Mouse (Mus musculus) regulatory T cell (primary cell): ENCODE measurements around the gene Zkscan17.

Experiments used
- in situ Hi-C: fragments of 300-600 bp; cut with MboI, MseI; formaldehyde crosslinking; loops from one replicate; pipeline ENCODE4 v1.15.1; 2025; ENCODE audit warnings: high pct_unique_total_duplicates

Zkscan17 gene

DNA sequence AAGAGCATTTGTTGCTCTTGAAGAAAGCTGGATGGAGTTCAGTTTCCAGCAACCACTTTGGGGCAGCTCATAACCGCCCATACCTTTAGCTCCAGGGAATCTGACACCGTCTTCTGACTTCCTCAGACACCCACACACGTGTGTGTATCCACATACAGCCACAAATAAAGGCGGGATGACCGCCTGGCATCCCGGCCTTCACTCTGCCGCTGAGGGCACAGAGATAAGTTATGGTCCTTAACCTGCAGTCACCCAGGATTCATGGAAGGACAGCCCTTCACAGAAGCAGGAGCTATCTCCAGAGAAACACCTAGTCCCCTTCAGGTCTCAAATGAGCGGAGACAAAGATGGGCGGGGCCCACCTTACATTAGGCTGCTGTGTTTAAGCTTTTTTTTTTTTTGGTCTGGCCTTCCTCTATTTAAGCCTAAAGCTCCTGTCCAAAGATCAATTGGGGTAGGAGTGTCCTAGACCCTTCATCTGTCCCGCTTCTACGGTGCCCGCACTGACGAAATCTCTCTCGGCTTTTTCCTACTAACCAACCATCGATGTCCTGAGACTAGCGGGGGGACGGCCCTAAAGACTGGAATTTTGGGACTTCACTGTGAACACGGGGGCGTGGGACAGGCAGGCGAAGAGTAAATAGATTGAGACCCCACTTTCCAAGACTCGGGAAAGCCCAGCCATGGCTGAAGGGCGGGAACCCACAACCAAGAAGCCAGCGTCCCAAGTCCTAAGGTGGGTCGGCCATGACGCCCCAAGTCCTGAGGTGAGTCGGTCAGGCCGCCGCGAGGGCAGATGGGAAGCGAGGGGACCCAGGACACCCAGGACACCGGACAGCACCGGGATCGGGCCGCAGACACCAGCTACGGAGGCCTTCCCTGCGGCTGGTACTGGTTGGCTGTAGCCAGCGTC, 54.9 kb downstream of the Zkscan17 start:
- in situ Hi-C loops = no loop called here

DNA sequence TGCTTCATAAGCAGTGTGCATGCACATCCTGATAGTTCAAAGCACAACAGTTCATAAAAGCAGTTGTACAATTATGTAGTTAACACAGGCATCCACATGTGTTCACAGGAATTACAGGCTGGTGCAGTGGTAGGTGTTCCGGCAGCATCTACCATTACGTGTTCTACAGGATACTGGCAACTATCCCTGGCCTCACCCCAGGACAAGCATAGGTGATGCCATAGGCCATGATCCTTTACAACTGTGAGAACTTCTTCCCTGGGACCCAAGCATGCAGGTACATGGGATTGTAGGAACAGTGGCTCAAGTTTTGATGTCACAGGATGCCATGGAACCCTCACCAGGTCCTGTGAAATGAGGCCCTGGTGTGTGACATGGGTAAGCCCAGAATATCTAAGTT, 66.1 kb downstream of the Zkscan17 start:
- in situ Hi-C loops = no loop called here

DNA sequence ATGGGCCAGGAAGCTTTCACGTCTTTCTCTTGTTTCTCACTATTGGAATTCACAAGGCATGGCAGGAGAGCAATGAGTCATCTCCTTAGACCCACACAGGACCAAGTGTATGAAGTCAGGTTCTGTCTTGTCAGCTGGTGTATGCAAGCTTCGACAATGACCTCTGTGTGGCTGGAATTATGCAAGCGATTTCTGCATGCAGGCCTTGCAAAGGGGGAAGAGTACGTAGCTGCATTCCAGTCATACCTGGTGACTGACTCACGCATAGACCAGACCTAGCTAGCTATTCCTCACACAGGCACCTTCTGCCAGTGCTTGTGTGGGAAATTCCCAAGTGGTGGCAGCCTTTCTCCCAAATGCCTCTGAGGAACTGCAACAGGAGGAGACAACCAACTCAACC, 67.6 kb downstream of the Zkscan17 start:
- in situ Hi-C loops = no loop called here

DNA sequence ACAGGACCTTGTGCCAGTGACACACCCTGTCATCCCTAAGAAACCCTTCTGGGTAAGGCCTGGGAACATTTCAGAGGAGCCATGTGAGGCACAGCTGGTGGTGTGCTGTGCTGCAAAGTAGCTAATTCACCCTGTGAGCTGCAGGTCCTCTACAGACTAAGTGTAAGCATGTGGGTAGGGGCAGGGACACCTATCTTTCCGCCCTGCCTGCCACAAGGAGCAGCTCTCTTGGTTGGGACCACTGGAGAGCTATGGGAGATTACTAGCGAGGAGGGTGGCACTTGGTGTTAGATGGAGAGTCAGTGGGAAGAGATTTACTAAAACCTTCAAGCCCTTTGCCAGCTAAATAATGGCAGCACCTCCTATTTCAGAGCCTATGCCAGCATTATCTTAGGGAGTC, 69.7 kb downstream of the Zkscan17 start:
- in situ Hi-C loops = no loop called here

DNA sequence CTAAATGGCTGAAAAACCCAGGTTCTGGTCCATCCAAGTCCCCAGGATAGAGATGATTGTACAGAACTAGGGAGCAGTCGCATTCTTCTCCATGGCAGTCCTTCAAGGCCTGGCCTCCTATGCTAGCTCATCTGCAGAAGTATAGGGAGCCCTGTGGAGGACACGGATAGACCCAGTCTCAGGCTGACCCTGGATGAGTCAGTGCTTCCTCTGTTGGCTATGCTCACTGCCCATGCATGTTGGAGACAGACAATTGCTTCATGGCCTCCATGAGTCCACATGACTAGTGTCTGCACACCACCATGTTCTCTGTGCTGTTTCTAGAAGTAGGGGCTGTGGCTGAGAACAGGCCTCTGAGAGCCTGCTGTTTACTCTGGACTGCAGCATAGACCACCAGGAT, 70.2 kb downstream of the Zkscan17 start:
- in situ Hi-C loops = no loop called here

DNA sequence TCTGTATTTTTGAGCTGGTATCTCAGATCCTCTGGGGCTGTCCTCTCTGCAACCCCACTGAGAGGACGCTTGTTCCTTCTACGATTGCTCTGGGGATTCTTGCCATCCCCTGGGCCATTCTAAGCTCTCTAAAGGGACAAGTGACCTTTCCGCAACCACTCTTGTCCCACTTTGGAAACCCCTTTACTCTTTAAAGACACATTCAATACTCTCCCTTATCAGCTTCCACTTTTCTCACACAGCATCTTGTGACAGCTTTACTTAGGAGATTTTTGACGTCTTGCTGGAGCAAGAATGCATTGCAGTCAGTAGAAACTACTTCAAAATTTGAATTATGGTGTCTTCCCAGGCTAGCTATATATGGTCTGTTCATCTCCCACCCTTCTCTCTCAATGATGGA, 75.5 kb downstream of the Zkscan17 start, which contains the start of gene Snap47:
Gene Snap47 (minus strand): TSS at position 101 of the 400 bp plus-strand sequence.
- in situ Hi-C loops = no loop called here

DNA sequence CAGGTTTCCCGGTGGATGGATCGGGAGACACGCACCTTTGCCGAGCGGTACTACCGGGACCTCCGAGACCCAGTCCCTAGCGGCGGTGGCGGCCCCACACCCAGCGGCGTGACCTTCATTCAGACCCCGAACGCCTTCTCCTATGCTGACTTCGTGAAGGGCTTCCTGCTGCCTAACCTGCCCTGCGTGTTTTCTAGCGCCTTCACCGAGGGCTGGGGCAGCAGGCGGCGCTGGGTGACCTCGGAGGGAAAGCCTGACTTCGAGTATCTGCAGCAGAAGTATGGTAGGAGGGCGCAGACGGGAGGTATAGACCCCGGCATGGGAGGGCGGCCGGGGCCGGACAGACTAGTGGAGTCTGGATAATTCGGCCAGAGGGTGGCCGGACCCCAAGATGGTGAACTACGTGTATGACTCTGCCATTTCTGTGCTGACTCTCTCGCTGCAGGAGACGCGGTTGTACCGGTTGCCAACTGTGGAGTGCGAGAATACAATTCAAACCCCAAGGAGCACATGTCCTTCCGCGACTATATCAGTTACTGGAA, 76.2 kb downstream of the Zkscan17 start:
- in situ Hi-C loops = no loop called here

DNA sequence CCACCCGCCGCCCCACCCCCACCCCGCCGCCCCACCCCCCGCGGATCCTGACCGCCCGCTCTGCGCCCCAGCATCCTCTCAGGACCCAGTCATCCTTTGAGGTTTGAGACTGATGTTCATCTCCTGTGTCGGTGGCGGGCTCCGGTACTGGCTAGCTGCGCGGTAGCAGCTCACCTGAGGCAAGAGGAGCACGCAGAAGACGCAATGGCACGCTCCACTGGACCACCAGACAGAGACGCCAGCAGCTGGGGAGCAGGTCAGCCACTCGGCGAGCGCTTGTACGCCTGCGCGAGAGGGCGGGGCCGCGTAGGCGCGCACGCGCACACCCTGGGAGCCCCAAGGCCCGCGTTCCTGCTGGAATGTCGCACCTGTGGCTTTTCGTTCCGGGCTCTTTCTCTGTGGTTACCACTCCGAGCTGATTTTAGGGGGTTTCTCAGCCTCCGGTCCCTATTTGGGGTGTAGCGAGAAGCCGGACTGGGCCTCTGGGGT, 76.8 kb downstream of the Zkscan17 start, which contains the start of gene Jmjd4:
Gene Jmjd4 (plus strand): TSS at position 305 of the 489 bp plus-strand sequence.
- in situ Hi-C loops = no loop called here

DNA sequence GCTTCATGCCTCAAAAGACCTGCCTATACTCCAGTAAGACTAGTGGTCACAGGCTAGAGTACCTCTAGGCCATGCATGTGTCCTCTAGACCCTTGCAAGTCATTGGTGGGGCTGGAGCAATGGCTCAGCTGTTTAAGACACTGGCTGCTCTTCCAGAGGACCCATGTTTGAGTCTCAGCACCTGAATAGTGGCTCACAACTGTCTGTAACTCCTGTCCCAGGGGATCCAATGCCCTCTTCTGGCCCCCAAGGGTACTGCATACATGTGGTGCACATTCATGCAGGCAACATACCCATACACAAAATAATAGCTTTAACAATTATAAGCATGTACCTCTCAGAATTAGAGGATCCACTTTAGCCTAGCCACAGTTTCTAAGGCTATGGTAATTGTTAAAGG, 83.4 kb downstream of the Zkscan17 start:
- in situ Hi-C loops = no loop called here

DNA sequence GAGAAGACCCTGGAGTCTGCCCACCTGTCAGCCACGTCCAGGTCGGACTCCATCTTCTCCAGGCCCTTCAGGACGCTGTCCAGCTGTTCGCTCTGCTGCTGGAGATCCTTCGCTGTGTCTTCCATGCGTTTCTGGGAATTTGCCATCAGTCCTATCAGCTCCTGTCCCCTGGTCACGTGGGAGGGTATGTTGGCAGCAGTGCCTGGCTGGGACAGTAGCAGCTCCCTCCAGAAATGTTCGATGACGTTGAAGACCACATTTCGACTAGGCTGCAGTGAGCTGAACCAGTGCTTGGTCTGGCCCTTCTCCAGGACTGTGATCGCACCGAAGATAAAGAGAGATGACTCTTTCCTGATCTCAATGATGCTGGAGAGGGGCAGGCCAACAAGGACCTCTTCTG, 88.6 kb downstream of the Zkscan17 start:
- in situ Hi-C loops = no loop called here
